Mouse (Mus musculus) cerebellum, adult 2 months (tissue): Measurements from ENCODE around the gene Habp2. TPM values are rescaled to one million over a fixed set of nuclear protein-coding genes. Genes with fewer than 3 reads are reported as not detected.

Source experiments
- DNase-seq, 2 experiments: peaks; one replicate each; pipeline ENCODE4 v3.0.0; 2021
- H3K27ac ChIP-seq: fragments of 200-500 bp; 2 replicates; pipeline ENCODE4 v1.5.1; 2012; ENCODE audit warnings: low read length, control low read depth, inconsistent platforms; ENCODE audit not compliant: insufficient read depth
- H3K27me3 ChIP-seq: fragments of 200-500 bp; 2 replicates; pipeline ENCODE4 v1.6.1; 2012; ENCODE audit warnings: inconsistent platforms, mild to moderate bottlenecking, low read length, moderate library complexity; ENCODE audit not compliant: control insufficient read depth, insufficient read depth
- H3K4me1 ChIP-seq: fragments of 200-500 bp; 2 replicates; pipeline ENCODE4 v1.6.1; 2011; ENCODE audit warnings: low read length; ENCODE audit not compliant: control insufficient read depth, insufficient read depth
- H3K4me3 ChIP-seq: fragments of 200-500 bp; replicated peaks from 2 replicates; pipeline ENCODE3; 2011; ENCODE audit warnings: mild to moderate bottlenecking, low read depth, low read length, control low read depth; ENCODE audit not compliant: insufficient read depth
- CTCF ChIP-seq: fragments of 200-500 bp; IDR thresholded peaks from 2 replicates; pipeline ENCODE4 v1.5.1; 2011; ENCODE audit warnings: low read depth, mild to moderate bottlenecking, control low read depth, low read length, moderate library complexity, borderline replicate concordance; ENCODE audit not compliant: insufficient read depth
- POLR2A ChIP-seq: fragments of 200-500 bp; IDR thresholded peaks from 2 replicates; pipeline ENCODE4 v1.6.1; 2011; ENCODE audit warnings: low read length, control low read depth, borderline replicate concordance; ENCODE audit not compliant: insufficient read depth
- WGBS: fragments of 180-500 bp; shearing (Covaris S2); methylation state at CpG from one replicate; pipeline ENCODE4 v1.1.7; 2018; 5-methylcytosine and 5-hydroxymethylcytosine counted together
- polyA plus RNA-seq: library from polyadenylated mRNA; depleted of rRNA; stranded (reverse); fragments of >200 nt; gene quantifications from 2 replicates; pipeline ENCODE4 v1.2.3, GENCODE M21; 2012; rRNA removed

The Habp2 gene
- polyA plus RNA-seq, 1 experiment, result not detected

DNA sequence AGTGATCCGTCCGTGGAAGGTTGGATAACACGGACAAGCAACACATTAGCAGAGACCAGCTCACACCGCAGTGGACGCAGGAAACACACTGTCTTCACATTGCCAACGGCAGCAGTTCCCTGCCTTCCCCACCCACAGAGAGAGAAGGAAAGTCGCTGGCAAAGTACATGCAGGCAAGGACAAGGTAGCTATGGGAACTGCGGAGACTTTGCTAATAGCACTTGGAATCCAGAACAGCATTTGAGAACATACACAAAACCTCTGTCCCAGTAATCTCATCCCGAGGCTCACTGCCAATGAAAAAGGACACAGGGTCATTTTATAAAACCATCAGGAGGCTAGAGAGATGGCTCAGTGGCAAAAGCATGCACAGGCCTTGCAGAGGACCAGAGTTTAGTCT lies 79.7 kb downstream of the Habp2 start:
- Histone ChIP-seq H3K4me1 (no peaks in the 10 kb centered on the region), H3K27me3 (no peaks in the 10 kb centered on the region), H3K4me3 (no peak overlapping the region), H3K27ac (no peak overlapping the region)
- no peak for TF ChIP-seq CTCF
- TF ChIP-seq POLR2A, result no peak
- DNase-seq, result no peak
- 27% methylated on average over 9 of the region's 9 CpGs for WGBS

DNA sequence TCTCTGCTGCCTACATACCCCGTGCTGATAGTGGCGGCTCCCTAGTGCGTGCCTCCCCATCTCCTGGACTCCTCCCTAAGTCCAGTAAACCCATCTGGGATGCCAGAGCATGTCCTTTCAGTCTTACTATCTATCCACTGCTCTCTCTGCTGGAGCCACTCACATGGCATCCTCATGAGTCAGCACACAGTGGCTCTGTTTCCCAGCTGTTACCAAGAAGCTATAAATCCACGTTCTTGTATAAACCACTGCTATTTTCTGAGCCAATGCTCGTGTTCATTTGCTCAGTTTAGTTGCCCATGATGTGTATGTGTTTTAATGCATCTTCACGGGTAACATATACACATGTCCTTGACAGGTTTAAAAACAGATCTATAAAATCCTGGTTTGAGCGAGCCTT lies 80.8 kb downstream of the Habp2 start:
- no peaks in the 10 kb centered on the region for H3K4me1 ChIP-seq
- H3K27ac ChIP-seq, result no peak overlapping the region
- WGBS, result 93% methylated on average over 7 of the region's 7 CpGs
- no peak for DNase-seq
- TF ChIP-seq CTCF (no peak), POLR2A (no peak)
- no peak overlapping the region for H3K4me3 ChIP-seq
- H3K27me3 ChIP-seq, result no peaks in the 10 kb centered on the region

DNA sequence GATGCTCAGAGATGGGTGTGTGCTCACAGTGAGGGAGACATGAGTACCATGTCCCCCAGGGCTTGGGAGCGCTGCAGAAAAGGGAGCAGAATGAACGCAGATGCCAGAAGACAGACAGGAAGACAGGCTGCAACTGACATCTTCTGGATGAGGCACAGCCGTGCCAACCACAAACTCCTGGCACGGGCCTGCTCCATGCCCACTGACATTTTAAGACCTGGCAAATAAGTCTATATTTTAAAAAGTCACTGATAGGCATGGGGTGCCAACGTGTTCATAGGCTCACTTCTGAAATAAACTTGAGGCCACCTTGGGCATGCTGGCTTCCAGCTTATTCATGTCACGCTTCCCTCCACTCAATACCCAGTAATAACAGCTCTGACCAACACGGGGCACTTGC lies 82.0 kb downstream of the Habp2 start:
- no peaks in the 10 kb centered on the region for H3K4me1 ChIP-seq
- H3K27ac ChIP-seq, result no peak overlapping the region
- no peak overlapping the region for H3K4me3 ChIP-seq
- DNase-seq, result no peak
- no peaks in the 10 kb centered on the region for H3K27me3 ChIP-seq
- TF ChIP-seq POLR2A (no peak), CTCF (no peak)
- WGBS, result 48% methylated on average over 7 of the region's 7 CpGs

Other genes with a start within 250 kb of the Habp2 start
- gene Nrap, start 102.9 kb downstream of the Habp2 start, polyA plus RNA-seq, result 0.59 and 0.74 TPM in 2 replicates
- 2.9 and 3.1 TPM in 2 replicates for gene Casp7, start 110.0 kb downstream of the Habp2 start, polyA plus RNA-seq
- 0.15 TPM in 1 of 2 replicates, not detected in the other for gene Plekhs1, start 174.5 kb downstream of the Habp2 start, polyA plus RNA-seq